Mouse (Mus musculus) kidney, adult 2 months (tissue): ENCODE measurements at regions not wholly inside any gene's neighbourhood (a gene's known extent, or its start where the extent isn't known, plus 50 kb on each side); places are given as distances from the start of the nearest gene placed in this dataset.

Experiments used
- DNase-seq: peaks from one replicate; pipeline ENCODE4 v3.0.0; 2021
- H3K27ac ChIP-seq: fragments of 200-500 bp; 2 replicates; pipeline ENCODE4 v1.5.1; 2012; ENCODE audit warnings: low read depth, low read length, control low read depth, inconsistent platforms; ENCODE audit not compliant: insufficient read depth
- H3K27me3 ChIP-seq: fragments of 200-500 bp; replicated peaks from 2 replicates; pipeline ENCODE4 v1.6.1; 2012; ENCODE audit warnings: mild to moderate bottlenecking, moderate library complexity, low read length, inconsistent platforms; ENCODE audit not compliant: control insufficient read depth, insufficient read depth
- H3K36me3 ChIP-seq: fragments of 200-500 bp; 2 replicates; pipeline ENCODE4 v1.6.1; 2012; ENCODE audit warnings: mild to moderate bottlenecking, moderate library complexity, low read length, inconsistent platforms; ENCODE audit not compliant: control insufficient read depth, insufficient read depth
- H3K4me1 ChIP-seq: fragments of 200-500 bp; 2 replicates; pipeline ENCODE4 v1.6.1; 2011; ENCODE audit warnings: low read length; ENCODE audit not compliant: control insufficient read depth, insufficient read depth
- H3K4me3 ChIP-seq: fragments of 200-500 bp; 2 replicates; pipeline ENCODE4 v1.5.1; 2011; ENCODE audit warnings: mild to moderate bottlenecking, low read depth, low read length, control low read depth; ENCODE audit not compliant: insufficient read depth
- CTCF ChIP-seq: fragments of 200-500 bp; conservative IDR thresholded peaks from 2 replicates; pipeline ENCODE4 v1.5.1; 2011; ENCODE audit warnings: low read depth, mild to moderate bottlenecking, control low read depth, low read length, moderate library complexity, mixed read lengths; ENCODE audit not compliant: insufficient read depth, insufficient read length
- POLR2A ChIP-seq: fragments of 200-500 bp; IDR thresholded peaks from one replicate; pipeline ENCODE4 v1.6.1; 2011; ENCODE audit warnings: low read depth, low read length, control low read depth
- WGBS: fragments of 180-500 bp; shearing (Covaris S2); methylation state at CpG from one replicate; pipeline ENCODE4 v1.1.7; 2018; 5-methylcytosine and 5-hydroxymethylcytosine counted together

DNA sequence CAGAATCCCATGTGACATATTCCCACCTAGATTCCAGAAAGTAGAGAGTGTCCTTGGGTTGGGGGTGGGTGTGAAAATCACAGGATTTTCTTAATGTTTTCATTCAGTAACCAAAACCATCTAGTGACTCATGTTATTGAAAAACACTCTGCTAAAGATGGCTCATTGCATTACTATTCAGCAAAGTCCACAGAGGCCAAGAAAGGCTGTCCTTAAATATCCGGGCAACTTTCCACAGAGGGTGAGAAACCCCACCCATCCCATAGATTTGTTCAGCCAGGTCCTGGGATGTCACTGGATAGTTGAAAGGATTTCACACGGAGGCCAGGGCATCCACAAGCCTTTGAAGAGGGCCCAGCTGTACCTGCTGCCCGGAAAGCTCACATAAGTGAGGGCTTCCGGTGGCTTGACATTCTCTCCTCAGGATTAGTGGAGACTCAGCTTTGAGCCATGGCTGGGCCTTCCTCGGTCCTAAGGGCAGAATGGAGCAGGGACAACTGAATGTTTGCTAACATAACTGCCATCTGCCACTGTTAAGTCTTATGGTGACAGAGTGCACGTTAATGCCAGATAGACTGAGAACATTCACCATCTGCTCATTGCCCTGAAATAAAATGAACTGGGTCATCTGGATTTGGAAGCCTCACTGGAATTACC, 580.7 kb upstream of the Atp2b1 start:
- 64% methylated on average over 6 of the region's 6 CpGs for WGBS
- no peak for TF ChIP-seq CTCF
- TF ChIP-seq POLR2A = no peak
- no peak overlapping the region for H3K27ac ChIP-seq
- DNase-seq = no peak
- H3K27me3 ChIP-seq = no peaks in the 10 kb centered on the region
- no peak overlapping the region for H3K4me3 ChIP-seq
- no peaks in the 10 kb centered on the region for H3K4me1 ChIP-seq
- no peaks in the 10 kb centered on the region for H3K36me3 ChIP-seq

DNA sequence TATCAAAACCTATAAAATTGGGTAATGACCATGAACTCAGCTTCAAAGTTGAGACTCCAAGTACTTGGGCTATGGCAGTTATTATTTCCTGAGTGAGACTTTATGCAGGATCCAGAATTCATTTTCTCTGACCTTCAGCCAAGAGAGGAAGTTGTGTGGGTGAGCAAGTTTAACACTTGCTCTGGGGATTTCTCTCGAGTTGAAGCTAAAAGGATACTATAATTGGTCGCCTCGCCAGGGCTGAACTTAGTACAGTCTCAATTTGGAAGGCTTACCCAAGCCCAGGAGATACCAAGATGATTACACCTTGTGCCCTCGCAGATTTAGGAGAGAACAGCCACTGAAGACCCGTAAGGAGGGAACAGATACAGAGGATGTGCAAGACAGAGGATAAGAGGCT, 570.4 kb upstream of the Atp2b1 start:
- no peak overlapping the region for H3K27ac ChIP-seq
- TF ChIP-seq CTCF = no peak
- no peak for TF ChIP-seq POLR2A
- H3K4me1 ChIP-seq = no peaks in the 10 kb centered on the region
- DNase-seq = no peak
- WGBS = 74% methylated on average over 5 of the region's 5 CpGs
- H3K27me3 ChIP-seq = no peaks in the 10 kb centered on the region
- no peak overlapping the region for H3K4me3 ChIP-seq
- no peaks in the 10 kb centered on the region for H3K36me3 ChIP-seq

GRCm38 (mm10) chr10:98349466-98349865, 564.7 kb upstream of the Atp2b1 start:
- peak; percentile 35 for DNase-seq
- no peaks in the 10 kb centered on the region for H3K27me3 ChIP-seq

DNA sequence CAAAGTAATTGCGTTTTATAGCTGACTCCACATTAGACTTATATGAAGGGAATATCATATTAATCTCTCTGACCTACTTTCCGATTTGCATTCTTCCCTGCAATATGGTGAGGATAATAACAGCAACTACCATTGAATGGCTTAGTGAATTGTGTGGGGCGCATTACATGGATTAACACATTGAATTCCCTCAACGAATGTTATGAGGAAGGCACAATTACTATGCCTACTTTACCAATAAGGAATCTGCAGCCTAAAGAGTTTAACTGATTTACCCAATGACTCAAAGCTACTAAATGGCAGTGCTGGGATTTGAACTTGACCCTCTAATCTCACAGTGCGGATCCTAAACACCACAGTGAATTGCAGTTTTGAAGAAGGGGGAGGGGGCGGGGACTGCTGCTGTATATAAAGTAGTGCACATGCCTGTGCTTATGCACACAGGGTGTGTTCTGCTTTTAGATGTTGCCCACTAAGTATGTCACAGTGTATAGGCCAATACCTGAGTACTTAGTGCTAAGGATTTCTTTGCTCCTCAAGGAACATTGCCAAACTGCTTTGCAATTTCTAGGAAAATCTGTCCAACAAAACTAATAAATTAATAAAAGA, 563.8 kb upstream of the Atp2b1 start:
- TF ChIP-seq POLR2A = no peak
- TF ChIP-seq CTCF = no peak
- Histone ChIP-seq H3K27ac (no peak overlapping the region), H3K36me3 (no peaks in the 10 kb centered on the region), H3K4me1 (no peaks in the 10 kb centered on the region), H3K4me3 (no peak overlapping the region), H3K27me3 (no peaks in the 10 kb centered on the region)
- 94% methylated on average over 6 of the region's 6 CpGs for WGBS
- no peak for DNase-seq

More at GRCm38 (mm10) chr10:98349466-98349865, 564.7 kb upstream of the Atp2b1 start:
- no peaks in the 10 kb centered on the region for H3K4me1 ChIP-seq
- no peak for TF ChIP-seq POLR2A
- no peak for TF ChIP-seq CTCF
- WGBS = 40% methylated on average over 5 of the region's 5 CpGs
- H3K27ac ChIP-seq = no peak overlapping the region
- no peaks in the 10 kb centered on the region for H3K36me3 ChIP-seq
- H3K4me3 ChIP-seq = no peak overlapping the region

DNA sequence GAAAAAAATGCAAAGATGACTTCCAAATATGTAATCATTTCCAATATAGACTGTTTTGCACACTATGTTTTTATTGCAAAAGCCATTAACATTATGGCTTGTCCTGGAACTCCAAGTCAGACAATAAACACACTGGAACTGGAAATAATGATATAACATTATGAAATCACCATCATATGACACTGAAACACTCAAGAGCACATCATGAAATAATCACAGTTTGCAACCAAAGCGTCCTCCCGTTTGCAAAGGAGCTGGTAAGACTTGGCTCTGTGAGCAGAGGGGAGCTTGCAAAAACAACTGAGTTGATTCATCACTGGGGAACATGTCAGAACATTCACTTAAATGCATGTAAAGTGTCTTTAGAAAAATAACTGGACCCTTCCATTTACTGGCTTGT, 562.1 kb upstream of the Atp2b1 start:
- Histone ChIP-seq H3K36me3 (no peaks in the 10 kb centered on the region), H3K4me1 (no peaks in the 10 kb centered on the region), H3K4me3 (no peak overlapping the region), H3K27me3 (no peaks in the 10 kb centered on the region), H3K27ac (no peak overlapping the region)
- WGBS = 73% methylated on average over 2 of the region's 2 CpGs
- TF ChIP-seq POLR2A = no peak
- no peak for TF ChIP-seq CTCF
- DNase-seq = no peak

DNA sequence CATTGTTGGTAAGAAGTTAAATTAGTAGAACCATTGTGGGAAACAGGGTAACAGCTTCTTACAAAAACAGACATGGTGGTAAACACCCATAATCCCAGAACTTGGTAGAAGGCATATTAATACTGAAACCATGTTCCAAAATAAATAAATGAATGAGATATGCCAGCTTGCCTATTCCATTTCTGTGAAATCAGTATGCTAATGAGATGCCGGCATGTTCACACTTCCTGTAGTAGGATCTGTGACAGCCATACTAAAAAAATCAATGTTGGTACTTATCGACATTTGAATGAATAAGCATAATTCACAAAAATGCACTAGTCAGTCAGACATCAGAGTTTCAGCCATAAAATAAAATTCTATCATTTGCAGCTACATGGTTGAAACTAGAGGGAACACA, 559.7 kb upstream of the Atp2b1 start:
- no peak overlapping the region for H3K27ac ChIP-seq
- no peaks in the 10 kb centered on the region for H3K36me3 ChIP-seq
- no peak overlapping the region for H3K4me3 ChIP-seq
- no peak for DNase-seq
- TF ChIP-seq POLR2A = no peak
- no peaks in the 10 kb centered on the region for H3K4me1 ChIP-seq
- no peaks in the 10 kb centered on the region for H3K27me3 ChIP-seq
- 93% methylated on average over 2 of the region's 2 CpGs for WGBS

- no peak overlapping the region for H3K4me3 ChIP-seq
- H3K27ac ChIP-seq = no peak overlapping the region
- no peaks in the 10 kb centered on the region for H3K36me3 ChIP-seq
- no peaks in the 10 kb centered on the region; the same call in 1 of the 2 replicates for H3K4me1 ChIP-seq
- peak; percentile 6 for DNase-seq
- no peaks in the 10 kb centered on the region for H3K27me3 ChIP-seq
- TF ChIP-seq POLR2A (no peak), CTCF (no peak)
- 62% methylated on average over 2 of the region's 2 CpGs for WGBS
Measured at GRCm38 (mm10) chr10:98364604-98365003, 549.6 kb upstream of the Atp2b1 start.
